Mouse (Mus musculus): Measurements from ENCODE around the gene Fgf4.
"Not testable (repeated sequence)": the region's sequence is repeated elsewhere in the genome, so short reads cannot be mapped to it uniquely, and the experiment has no call there.

DNA sequence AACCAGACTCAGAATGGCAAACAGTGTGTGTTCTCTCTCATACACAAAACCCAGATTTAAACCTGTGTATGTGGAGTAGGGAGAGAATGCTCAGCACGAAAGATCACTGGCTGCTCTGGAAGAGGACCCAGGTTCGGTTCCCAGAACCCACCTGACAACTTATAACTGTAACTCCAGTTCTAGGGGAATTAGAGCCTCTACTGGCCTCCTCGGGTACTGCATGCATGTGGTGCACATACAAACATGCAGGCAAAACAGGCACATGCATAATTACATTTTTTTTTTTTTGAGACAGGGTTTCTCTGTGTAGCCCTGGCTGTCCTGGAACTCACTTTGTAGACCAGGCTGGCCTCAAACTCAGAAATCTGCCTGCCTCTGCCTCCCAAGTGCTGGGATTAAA lies 58.3 kb downstream of the Fgf4 start:
- TF ChIP-seq CTCF (IDR thresholded peaks at IDR 0.05; ENCODE audit: borderline replicate concordance, insufficient read depth, low read length); POLR2A (IDR thresholded peaks at IDR 0.05; ENCODE audit: low read depth, low read length): not testable (repeated sequence)
